Mouse (Mus musculus): ENCODE data around the gene Map4. TPM values are rescaled to one million over a fixed set of nuclear protein-coding genes. Genes with fewer than 3 reads are reported as not detected.

The Map4 gene
- total RNA-seq, 2 experiments from 2014 or later: 514 to 562 TPM

- DNase-seq (ENCODE audit: low spot score): no peak
Measured at GRCm38 (mm10) chr9:109989084-109989483, 57.8 kb downstream of the Map4 start.

GRCm38 (mm10) chr9:109997441-109997840, 66.2 kb downstream of the Map4 start:
- DNase-seq (ENCODE audit: low spot score): no peak

GRCm38 (mm10) chr9:110001946-110002345, 70.7 kb downstream of the Map4 start:
- no peak for DNase-seq (ENCODE audit: low spot score)

- no peak for DNase-seq (ENCODE audit: low spot score)
Measured at GRCm38 (mm10) chr9:110002413-110002812, 71.2 kb downstream of the Map4 start.

- DNase-seq (ENCODE audit: low spot score): no peak
Measured at GRCm38 (mm10) chr9:110019224-110019623, 88.0 kb downstream of the Map4 start.

GRCm38 (mm10) chr9:110020405-110020804, 89.1 kb downstream of the Map4 start:
- DNase-seq (ENCODE audit: low spot score): no peak

GRCm38 (mm10) chr9:110021463-110021862, 90.2 kb downstream of the Map4 start:
- no peak for DNase-seq (ENCODE audit: low spot score)

GRCm38 (mm10) chr9:110022151-110022550, 90.9 kb downstream of the Map4 start:
- DNase-seq (ENCODE audit: low spot score): no peak

GRCm38 (mm10) chr9:110035091-110035490, 103.8 kb downstream of the Map4 start:
- no peak for DNase-seq (ENCODE audit: low spot score)

GRCm38 (mm10) chr9:110037895-110038294, 106.6 kb downstream of the Map4 start:
- no peak for DNase-seq (ENCODE audit: low spot score)

- DNase-seq (ENCODE audit: low spot score): no peak
Measured at GRCm38 (mm10) chr9:110038485-110038884, 107.2 kb downstream of the Map4 start.

- DNase-seq (ENCODE audit: low spot score): no peak
Measured at GRCm38 (mm10) chr9:110044373-110044772, 113.1 kb downstream of the Map4 start.

- no peak for DNase-seq (ENCODE audit: low spot score)
Measured at GRCm38 (mm10) chr9:110045763-110046377, 114.6 kb downstream of the Map4 start.

- DNase-seq (ENCODE audit: low spot score): no peak
Measured at GRCm38 (mm10) chr9:110047260-110047659, 116.0 kb downstream of the Map4 start.

GRCm38 (mm10) chr9:110047857-110048256, 116.6 kb downstream of the Map4 start:
- no peak for DNase-seq (ENCODE audit: low spot score)

- no peak for DNase-seq (ENCODE audit: low spot score)
Measured at GRCm38 (mm10) chr9:110051184-110051583, 119.9 kb downstream of the Map4 start.

GRCm38 (mm10) chr9:110051869-110052661, 120.8 kb downstream of the Map4 start:
- no peak for DNase-seq (ENCODE audit: low spot score)

- DNase-seq (ENCODE audit: low spot score): peak; percentile 48
Measured at GRCm38 (mm10) chr9:110052951-110053304, 121.7 kb downstream of the Map4 start.

GRCm38 (mm10) chr9:110053305-110054079, 122.2 kb downstream of the Map4 start:
- peak; percentile 66 for DNase-seq (ENCODE audit: low spot score)

- no peak for DNase-seq (ENCODE audit: low spot score)
Measured at GRCm38 (mm10) chr9:110054080-110054421, 122.8 kb downstream of the Map4 start.

GRCm38 (mm10) chr9:110054781-110055180, 123.5 kb downstream of the Map4 start:
- no peak for DNase-seq (ENCODE audit: low spot score)

GRCm38 (mm10) chr9:110057200-110057599, 125.9 kb downstream of the Map4 start:
- no peak for DNase-seq (ENCODE audit: low spot score)
